Mouse (Mus musculus) embryonic facial prominence, embryonic 12.5 days (tissue): ENCODE measurements at regions not wholly inside any gene's neighbourhood (a gene's known extent, or its start where the extent isn't known, plus 50 kb on each side); places are given as distances from the start of the nearest gene placed in this dataset.
A peak's percentile ranks its signal among the peaks of the same experiment; 100 is the strongest.
"Not testable (repeated sequence)": the region's sequence is repeated elsewhere in the genome, so short reads cannot be mapped to it uniquely, and the experiment has no call there.

ENCODE experiments used
- ATAC-seq: fragments of 200-750 bp; cut with Nextera tagmentation; 2 replicates; pipeline ENCODE4 v1.8.0; 2017; ENCODE audit not compliant: insufficient number of reproducible peaks, insufficient read depth, low FRiP score, low TSS enrichment
- H3K27ac ChIP-seq: fragments of 300-500 bp; sonication (generic); 2 replicates; pipeline ENCODE4 v1.5.1; 2016; ENCODE audit warnings: mild to moderate bottlenecking
- H3K27me3 ChIP-seq: fragments of 300-500 bp; sonication (generic); 2 replicates; pipeline ENCODE4 v1.6.1; 2016; ENCODE audit warnings: mild to moderate bottlenecking, moderate library complexity
- H3K36me3 ChIP-seq: fragments of 300-500 bp; sonication (generic); 2 replicates; pipeline ENCODE4 v1.6.1; 2016; ENCODE audit warnings: mild to moderate bottlenecking
- H3K4me1 ChIP-seq: fragments of 300-500 bp; sonication (generic); 2 replicates; pipeline ENCODE4 v1.6.1; 2016
- H3K4me2 ChIP-seq: fragments of 300-500 bp; sonication (generic); replicated peaks from 2 replicates; pipeline ENCODE4 v1.6.1; 2016; ENCODE audit warnings: mild to moderate bottlenecking, moderate library complexity
- H3K4me3 ChIP-seq: fragments of 300-500 bp; sonication (generic); 2 replicates; pipeline ENCODE4 v1.5.1; 2016; ENCODE audit warnings: mild to moderate bottlenecking
- H3K9ac ChIP-seq: fragments of 300-500 bp; sonication (generic); 2 replicates; pipeline ENCODE4 v1.6.1; 2016; ENCODE audit warnings: mild to moderate bottlenecking, moderate library complexity
- H3K9me3 ChIP-seq: fragments of 300-500 bp; sonication (generic); 2 replicates; pipeline ENCODE4 v1.6.1; 2016; ENCODE audit warnings: mild to moderate bottlenecking, moderate library complexity
- WGBS: fragments of 180-500 bp; shearing (Covaris S2); methylation state at CpG from one replicate; pipeline ENCODE4 v1.1.7; 2016; 5-methylcytosine and 5-hydroxymethylcytosine counted together

DNA sequence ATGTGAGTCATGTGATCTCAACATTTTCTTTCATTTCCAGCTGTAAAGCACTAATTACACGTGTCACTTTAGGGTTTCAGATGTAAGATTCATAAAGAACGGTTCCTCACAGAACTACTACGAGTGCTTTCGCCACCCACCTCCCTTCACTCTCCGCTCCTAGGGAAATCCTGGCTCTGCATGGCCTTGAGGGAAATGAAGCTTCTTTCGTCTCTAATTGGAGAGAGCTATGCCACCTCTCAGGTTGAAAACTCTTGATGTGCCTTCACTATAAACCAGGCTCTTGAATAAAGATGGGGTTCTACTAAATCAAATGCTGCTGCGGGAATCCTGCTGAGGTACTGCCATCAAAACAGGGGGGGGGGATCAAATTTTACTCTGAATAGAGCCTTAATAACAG is 686.0 kb upstream of the Hs3st1 start:
- H3K4me2 ChIP-seq = no peak overlapping the region
- H3K27ac ChIP-seq = no peak overlapping the region
- H3K4me1 ChIP-seq = no peaks in the 10 kb centered on the region
- H3K4me3 ChIP-seq = no peak overlapping the region
- no peaks in the 10 kb centered on the region for H3K27me3 ChIP-seq
- ATAC-seq = no peak
- no peak overlapping the region for H3K9ac ChIP-seq
- 61% methylated on average over 7 of the region's 7 CpGs for WGBS
- H3K36me3 ChIP-seq = no peaks in the 10 kb centered on the region
- H3K9me3 ChIP-seq = no peaks in the 10 kb centered on the region

DNA sequence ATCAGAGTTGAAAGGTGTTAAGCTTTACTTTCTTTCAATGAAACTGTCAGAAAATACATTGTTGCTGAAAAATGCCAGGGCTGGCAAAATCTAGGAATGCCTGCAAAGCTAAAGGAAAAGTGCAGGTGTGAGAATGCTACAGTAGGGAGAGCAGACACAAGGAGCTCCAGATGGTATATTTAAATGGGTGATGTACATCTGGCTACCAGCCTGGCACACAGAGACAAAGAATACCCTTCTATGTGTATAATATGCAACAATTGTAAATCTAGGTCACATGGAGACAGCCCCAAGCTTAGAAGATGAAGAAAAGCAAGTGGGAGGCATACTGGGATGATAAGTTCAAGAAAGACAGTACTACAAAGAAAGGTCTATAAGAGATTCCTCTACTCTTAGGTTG is 647.4 kb upstream of the Hs3st1 start:
- H3K36me3 ChIP-seq = no peaks in the 10 kb centered on the region
- H3K4me2 ChIP-seq = no peak overlapping the region
- no peak overlapping the region for H3K27ac ChIP-seq
- H3K27me3 ChIP-seq = no peaks in the 10 kb centered on the region
- no peaks in the 10 kb centered on the region for H3K9me3 ChIP-seq
- ATAC-seq = no peak
- no peak overlapping the region for H3K9ac ChIP-seq
- H3K4me1 ChIP-seq = no peaks in the 10 kb centered on the region
- H3K4me3 ChIP-seq = no peak overlapping the region

DNA sequence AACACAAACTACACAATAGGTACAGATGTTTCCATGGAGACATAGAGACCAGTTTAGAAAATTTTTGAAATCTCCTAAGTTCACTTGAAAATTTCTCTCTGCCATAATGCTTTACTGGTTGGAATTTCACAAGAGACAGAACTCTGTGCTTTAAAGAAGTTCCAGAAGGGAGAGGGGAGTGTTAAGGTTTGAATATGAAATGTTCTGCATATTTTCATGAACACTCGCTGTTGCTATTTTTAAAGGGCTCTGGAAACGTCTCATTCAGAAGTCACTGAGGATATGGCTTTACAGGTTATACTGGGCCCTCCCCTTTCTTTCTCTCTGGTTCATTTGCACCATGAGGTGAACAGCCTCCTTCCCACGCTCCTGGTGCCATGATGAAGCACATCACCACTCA is 639.5 kb upstream of the Hs3st1 start:
- Histone ChIP-seq H3K9me3 (no peaks in the 10 kb centered on the region), H3K27ac (no peak overlapping the region), H3K36me3 (no peaks in the 10 kb centered on the region), H3K4me3 (no peak overlapping the region), H3K9ac (no peak overlapping the region), H3K4me2 (no peak overlapping the region), H3K27me3 (no peaks in the 10 kb centered on the region), H3K4me1 (no peaks in the 10 kb centered on the region)
- 76% methylated on average over 3 of the region's 3 CpGs for WGBS
- ATAC-seq = no peak

DNA sequence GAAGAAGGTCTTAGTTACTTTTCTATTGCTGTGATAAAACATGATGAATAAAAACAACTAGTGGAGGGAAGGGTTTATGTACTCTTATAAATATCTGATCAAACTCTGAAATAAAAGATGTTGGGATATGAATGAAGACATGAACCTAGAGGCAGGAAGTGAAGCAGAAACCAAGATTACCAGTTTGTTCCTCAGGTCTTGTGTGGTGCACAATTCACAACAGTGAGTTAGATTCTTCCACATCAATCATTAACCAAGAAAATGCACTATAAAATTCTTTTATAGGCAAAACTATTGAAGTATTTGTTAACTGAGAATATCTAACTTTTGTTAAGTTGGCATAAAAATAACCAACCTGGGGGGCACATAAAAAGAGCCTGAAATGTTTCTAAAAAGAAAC is 634.3 kb upstream of the Hs3st1 start:
- Histone ChIP-seq H3K27me3 (no peaks in the 10 kb centered on the region), H3K9me3 (no peaks in the 10 kb centered on the region), H3K4me2 (no peak overlapping the region), H3K4me1 (no peaks in the 10 kb centered on the region), H3K9ac (no peak overlapping the region), H3K4me3 (no peak overlapping the region), H3K27ac (no peak overlapping the region), H3K36me3 (no peaks in the 10 kb centered on the region)
- ATAC-seq = no peak

DNA sequence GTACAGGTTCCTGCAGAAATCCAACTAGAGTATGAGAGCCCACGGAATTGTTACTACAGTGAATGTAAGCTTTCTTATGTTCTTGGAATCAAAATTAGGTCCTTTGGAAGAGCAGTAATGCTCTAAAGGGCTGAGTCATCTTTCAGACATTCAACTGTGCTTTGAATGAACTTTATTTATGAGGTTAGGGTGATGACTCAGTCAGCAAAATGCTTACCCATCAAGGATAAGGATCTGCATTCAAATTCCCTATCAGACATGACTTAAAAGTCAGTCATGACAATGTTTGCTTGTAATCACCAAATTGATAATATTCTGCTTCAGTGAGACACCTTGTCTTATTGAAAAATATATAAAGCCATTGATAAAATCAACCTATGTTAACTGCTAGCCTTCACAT is 611.7 kb upstream of the Hs3st1 start:
- Histone ChIP-seq H3K4me1 (no peaks in the 10 kb centered on the region), H3K4me3 (no peak overlapping the region), H3K9ac (no peak overlapping the region), H3K36me3 (no peaks in the 10 kb centered on the region), H3K27ac (no peak overlapping the region), H3K9me3 (no peaks in the 10 kb centered on the region), H3K27me3 (no peaks in the 10 kb centered on the region), H3K4me2 (no peak overlapping the region)
- WGBS = 83% methylated on average over 1 of the region's 1 CpGs
- no peak for ATAC-seq

DNA sequence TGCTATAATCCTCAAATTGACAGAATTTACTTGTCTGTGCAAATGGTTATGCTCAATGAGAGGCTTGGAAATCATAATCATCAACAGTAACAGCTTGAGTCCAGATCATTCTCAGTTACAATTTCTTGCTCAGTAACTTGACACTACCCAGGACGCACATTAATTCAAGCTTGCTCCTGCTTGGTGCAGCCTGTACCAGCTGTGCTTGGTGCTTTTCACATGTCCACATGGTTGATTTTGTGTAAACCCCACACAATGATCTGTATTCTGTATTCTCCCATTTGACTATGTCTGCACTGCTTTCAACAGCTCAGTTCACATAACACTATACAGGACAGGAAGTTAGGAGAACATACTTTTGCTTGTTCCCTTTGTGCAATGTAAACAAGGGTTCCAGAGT is 576.0 kb upstream of the Hs3st1 start:
- no peaks in the 10 kb centered on the region for H3K4me1 ChIP-seq
- WGBS = 32% methylated on average over 1 of the region's 1 CpGs
- no peak overlapping the region for H3K27ac ChIP-seq
- no peaks in the 10 kb centered on the region for H3K9me3 ChIP-seq
- H3K36me3 ChIP-seq = no peaks in the 10 kb centered on the region
- H3K4me2 ChIP-seq = no peak overlapping the region
- H3K9ac ChIP-seq = no peak overlapping the region
- ATAC-seq = peak; percentile 60; the same call in 1 of the 2 replicates
- H3K4me3 ChIP-seq = no peak overlapping the region
- H3K27me3 ChIP-seq = no peaks in the 10 kb centered on the region

DNA sequence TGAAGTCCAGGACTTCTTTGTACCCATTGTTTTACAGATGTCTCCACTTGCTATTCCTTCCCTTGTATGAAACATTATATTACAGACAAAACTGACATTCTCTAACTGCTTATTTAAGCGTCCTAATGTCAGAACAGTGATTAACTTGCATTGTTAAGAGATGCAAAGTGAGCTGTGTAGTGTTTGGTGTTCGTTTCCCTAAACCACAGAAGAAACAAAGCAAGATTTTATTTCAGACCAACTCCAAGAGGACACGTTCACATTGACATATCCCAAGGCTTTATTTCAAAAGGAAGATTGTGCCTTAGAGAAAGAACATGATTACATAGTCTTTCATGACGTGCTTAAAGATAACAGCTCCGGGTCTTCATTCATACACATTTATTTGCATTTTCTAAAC is 553.2 kb upstream of the Hs3st1 start:
- Histone ChIP-seq H3K4me1 (no peaks in the 10 kb centered on the region), H3K36me3 (no peaks in the 10 kb centered on the region), H3K4me3 (no peak overlapping the region), H3K4me2 (no peak overlapping the region), H3K9ac (no peak overlapping the region), H3K27me3 (no peaks in the 10 kb centered on the region), H3K9me3 (no peaks in the 10 kb centered on the region), H3K27ac (no peak overlapping the region)
- WGBS = 70% methylated on average over 5 of the region's 5 CpGs
- ATAC-seq = no peak

DNA sequence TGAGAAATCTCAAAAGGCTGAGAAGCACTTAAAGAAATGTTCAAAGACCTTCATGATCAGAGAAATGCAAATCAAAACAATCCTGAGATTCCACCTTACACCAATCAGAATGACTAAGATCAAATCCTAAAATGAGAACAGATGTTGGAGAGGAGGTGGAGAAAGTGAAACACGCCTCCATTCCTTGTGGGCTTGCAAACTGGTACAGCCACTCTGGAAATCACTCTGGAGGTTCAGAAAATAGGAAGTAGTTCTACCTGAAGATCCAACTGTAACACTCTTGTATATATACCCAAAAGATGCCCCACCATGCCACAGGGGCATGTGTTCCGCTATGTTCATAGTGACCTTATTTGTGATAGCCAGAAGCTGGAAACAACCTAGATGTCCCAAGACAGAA is 549.5 kb upstream of the Hs3st1 start:
- not testable (repeated sequence) for H3K4me1 ChIP-seq, ATAC-seq, H3K27me3 ChIP-seq, H3K27ac ChIP-seq, H3K9ac ChIP-seq, H3K36me3 ChIP-seq, H3K4me2 ChIP-seq, H3K4me3 ChIP-seq, H3K9me3 ChIP-seq
- WGBS = 74% methylated on average over 2 of the region's 2 CpGs

DNA sequence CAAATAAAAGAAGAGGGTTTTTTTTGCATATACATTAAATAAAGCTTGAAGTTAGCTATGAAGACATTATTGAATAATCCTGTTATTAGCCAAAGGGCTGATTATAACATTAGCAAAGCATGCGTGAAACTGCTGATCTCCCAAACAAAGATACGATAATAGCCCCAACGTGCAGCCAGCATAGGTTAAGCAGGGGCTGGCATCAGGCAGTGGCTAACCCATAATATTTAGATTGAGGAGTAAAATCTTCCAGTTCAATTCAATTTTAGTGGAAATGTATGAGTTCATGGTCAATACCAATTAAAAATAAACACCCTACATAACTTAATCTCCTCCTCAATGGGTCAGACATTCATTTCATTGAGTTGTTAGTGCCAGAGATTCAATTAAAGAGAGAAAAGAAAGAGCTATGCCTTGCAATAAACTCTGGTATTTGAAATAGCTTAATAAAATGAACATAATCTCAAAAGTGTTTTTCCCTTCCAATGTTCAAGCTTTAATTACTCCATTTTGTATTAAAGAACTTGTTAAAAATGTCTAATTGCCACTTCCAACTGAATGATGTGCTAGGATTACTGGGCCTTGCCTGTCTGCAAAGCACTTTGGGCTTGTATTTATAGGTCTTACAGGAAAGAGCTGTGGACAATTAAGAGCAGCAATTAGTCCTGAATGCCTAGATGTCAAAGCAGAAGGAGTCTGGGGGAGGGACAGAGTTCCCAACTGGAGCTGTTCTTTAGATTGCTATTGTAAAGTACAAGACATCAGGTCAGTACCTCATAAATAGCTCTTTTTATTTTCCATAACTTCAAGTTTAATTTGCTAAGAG is 539.8 kb upstream of the Hs3st1 start:
- Histone ChIP-seq H3K9me3 (no peaks in the 10 kb centered on the region), H3K27me3 (no peaks in the 10 kb centered on the region), H3K4me3 (no peak overlapping the region), H3K36me3 (no peaks in the 10 kb centered on the region), H3K27ac (no peak overlapping the region), H3K4me2 (no peak overlapping the region), H3K9ac (no peak overlapping the region), H3K4me1 (no peaks in the 10 kb centered on the region)
- 71% methylated on average over 3 of the region's 3 CpGs for WGBS
- no peak for ATAC-seq

DNA sequence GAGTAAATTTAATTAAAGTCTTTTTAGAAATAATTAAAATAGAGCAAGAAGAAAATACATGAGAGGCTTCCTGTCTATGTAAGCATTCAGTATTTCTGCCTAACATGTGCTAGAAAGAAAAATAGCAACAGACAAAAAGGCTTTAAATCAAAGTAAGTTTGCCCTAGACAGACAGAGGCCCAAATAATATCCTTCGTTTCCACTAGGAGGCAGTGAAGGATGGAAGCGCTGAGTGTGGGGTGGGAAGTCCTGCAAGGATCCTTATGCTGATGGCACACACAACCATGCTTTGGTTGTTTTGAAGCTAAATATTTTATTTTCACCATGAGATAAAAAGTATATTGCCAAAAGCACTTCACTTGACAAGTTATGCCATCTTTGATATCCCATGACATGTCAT is 527.1 kb upstream of the Hs3st1 start:
- no peak overlapping the region for H3K9ac ChIP-seq
- no peak overlapping the region for H3K27ac ChIP-seq
- no peaks in the 10 kb centered on the region for H3K36me3 ChIP-seq
- WGBS = 23% methylated on average over 2 of the region's 2 CpGs
- no peaks in the 10 kb centered on the region for H3K4me1 ChIP-seq
- ATAC-seq = no peak
- no peaks in the 10 kb centered on the region for H3K27me3 ChIP-seq
- H3K9me3 ChIP-seq = no peaks in the 10 kb centered on the region
- H3K4me3 ChIP-seq = no peak overlapping the region
- H3K4me2 ChIP-seq = no peak overlapping the region

DNA sequence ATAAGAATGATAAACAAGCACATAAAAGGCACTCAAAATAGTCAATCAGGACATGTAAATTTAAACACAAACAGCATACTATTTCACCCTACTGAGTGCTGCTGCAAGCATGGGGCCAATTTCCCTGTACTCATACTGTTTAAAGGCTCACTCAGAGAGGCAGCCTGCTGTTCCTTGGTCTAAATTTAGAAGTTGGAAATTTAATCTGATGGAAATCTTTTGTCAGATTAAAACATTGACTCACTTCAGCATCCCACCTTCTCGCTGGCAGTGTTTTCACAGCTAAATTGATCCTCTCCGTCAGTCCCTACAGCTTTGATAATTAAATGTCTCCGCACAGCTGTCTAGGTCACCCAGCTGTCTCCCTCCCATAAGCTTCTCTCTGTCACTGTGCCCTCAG is 491.4 kb upstream of the Hs3st1 start:
- Histone ChIP-seq H3K9me3 (no peaks in the 10 kb centered on the region), H3K27me3 (no peaks in the 10 kb centered on the region), H3K36me3 (no peaks in the 10 kb centered on the region), H3K4me1 (no peaks in the 10 kb centered on the region), H3K4me2 (no peak overlapping the region), H3K27ac (no peak overlapping the region), H3K9ac (no peak overlapping the region), H3K4me3 (no peak overlapping the region)
- 55% methylated on average over 3 of the region's 3 CpGs for WGBS
- no peak for ATAC-seq
